Mouse (Mus musculus) MEL (cell line): ENCODE data around the gene Hfe.
"Not testable (repeated sequence)": the region's sequence is repeated elsewhere in the genome, so short reads cannot be mapped to it uniquely, and the experiment has no call there.

Source experiments
- CHD1 ChIP-seq: IDR thresholded peaks from 2 replicates; pipeline ENCODE4 v1.6.1; 2012; ENCODE audit warnings: low read depth, mild to moderate bottlenecking, inconsistent platforms, low read length, improper control_type of control experiment
- CHD2 ChIP-seq: IDR thresholded peaks from 2 replicates; pipeline ENCODE4 v1.6.1; 2011; ENCODE audit warnings: low read length, improper control_type of control experiment
- CTCF ChIP-seq, 3 experiments: IDR thresholded peaks in 2 of 3; conservative IDR thresholded peaks in 1 of 3; 2 replicates each; pipeline ENCODE4 v1.5.1; 2011 to 2012; ENCODE audit warnings: low read length in 3 of 3, low read depth in 2 of 3, mild to moderate bottlenecking in 2 of 3, improper control_type of control experiment in 1 of 3, inconsistent platforms in 1 of 3, mixed read lengths in 1 of 3, moderate library complexity in 1 of 3; ENCODE audit not compliant: control insufficient read depth in 1 of 3, insufficient read depth in 1 of 3, poor library complexity in 1 of 3, severe bottlenecking in 1 of 3
- E2F4 ChIP-seq: IDR thresholded peaks from 2 replicates; pipeline ENCODE4 v1.6.1; 2011; ENCODE audit warnings: low read depth, low read length, improper control_type of control experiment, borderline replicate concordance
- JUND ChIP-seq: IDR thresholded peaks from 2 replicates; pipeline ENCODE4 v1.6.1; 2011; ENCODE audit warnings: low read depth, mild to moderate bottlenecking, improper control_type of control experiment, low read length
- MXI1 ChIP-seq: IDR thresholded peaks from 2 replicates; pipeline ENCODE4 v1.6.1; 2011; ENCODE audit warnings: mild to moderate bottlenecking, low read depth, low read length, improper control_type of control experiment
- POLR2A ChIP-seq, 2 experiments: IDR thresholded peaks; 2 replicates each; pipeline ENCODE4 v1.6.1; 2011 to 2012; ENCODE audit warnings: low read length in 2 of 2, mild to moderate bottlenecking in 2 of 2, control low read depth in 1 of 2, improper control_type of control experiment in 1 of 2, low read depth in 1 of 2, moderate library complexity in 1 of 2; ENCODE audit not compliant: control insufficient read depth in 1 of 2, insufficient read depth in 1 of 2, poor library complexity in 1 of 2
- RAD21 ChIP-seq: IDR thresholded peaks from 2 replicates; pipeline ENCODE4 v1.6.1; 2011; ENCODE audit warnings: mild to moderate bottlenecking, low read depth, low read length, improper control_type of control experiment
- RCOR1 ChIP-seq: IDR thresholded peaks from 2 replicates; pipeline ENCODE4 v1.6.1; 2012; ENCODE audit warnings: low read depth, mild to moderate bottlenecking, inconsistent platforms, low read length, improper control_type of control experiment
- SMC3 ChIP-seq: IDR thresholded peaks from 2 replicates; pipeline ENCODE4 v1.6.1; 2011; ENCODE audit warnings: low read depth, low read length, improper control_type of control experiment
- USF1 ChIP-seq: IDR thresholded peaks from 2 replicates; pipeline ENCODE4 v1.6.1; 2014; ENCODE audit warnings: low read depth, mild to moderate bottlenecking, inconsistent platforms, low read length, improper control_type of control experiment, moderate library complexity
- ZMIZ1 ChIP-seq: IDR thresholded peaks from 2 replicates; pipeline ENCODE4 v1.6.1; 2012; ENCODE audit warnings: low read depth, mild to moderate bottlenecking, inconsistent platforms, low read length, improper control_type of control experiment, moderate library complexity

DNA sequence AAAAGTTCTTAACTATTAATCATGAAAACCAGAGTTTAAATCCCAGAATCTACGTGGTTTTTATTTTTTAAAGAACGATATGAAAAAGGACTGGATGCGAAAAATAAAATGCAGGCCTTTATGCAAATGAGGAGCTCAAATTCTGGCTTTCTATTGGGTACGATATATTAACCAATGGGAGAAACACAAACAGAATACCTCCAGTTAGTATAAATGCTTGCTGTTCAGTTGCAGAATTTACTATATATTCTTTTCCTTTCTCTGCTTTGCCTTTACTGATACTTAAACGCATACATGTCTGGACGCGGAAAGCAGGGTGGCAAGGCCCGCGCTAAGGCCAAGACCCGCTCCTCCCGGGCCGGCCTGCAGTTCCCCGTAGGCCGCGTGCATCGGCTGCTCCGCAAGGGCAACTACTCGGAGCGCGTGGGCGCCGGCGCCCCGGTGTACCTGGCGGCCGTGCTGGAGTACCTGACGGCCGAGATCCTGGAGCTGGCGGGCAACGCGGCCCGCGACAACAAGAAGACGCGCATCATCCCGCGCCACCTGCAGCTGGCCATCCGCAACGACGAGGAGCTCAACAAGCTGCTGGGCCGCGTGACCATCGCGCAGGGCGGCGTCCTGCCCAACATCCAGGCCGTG, 40.3 kb upstream of the Hfe start, which contains the start of gene Hist1h2ab:
- not testable (repeated sequence) for TF ChIP-seq RCOR1; CHD2; MXI1; E2F4; SMC3; JUND; USF1; RAD21; CTCF (IDR thresholded peaks at IDR 0.05 in 2 of 3, conservative IDR thresholded peaks at IDR 0.05 in 1 of 3; ENCODE audit: control insufficient read depth in 1 of 3, insufficient read depth in 1 of 3, low read depth in 2 of 3, low read length in 3 of 3, poor library complexity in 1 of 3, severe bottlenecking in 1 of 3); ZMIZ1; CHD1
- peak; percentile 92 to 100 for TF ChIP-seq POLR2A (IDR thresholded peaks at IDR 0.05; ENCODE audit: control insufficient read depth in 1 of 2, insufficient read depth in 1 of 2, low read depth in 1 of 2, low read length in 2 of 2, poor library complexity in 1 of 2)
